7 mouse cellular contexts compared by ENCODE assay signal in genomic region chr4:63410583-63410934, GRCm38 (mm10). TPM values are rescaled to one million over a fixed set of nuclear protein-coding genes. Genes with fewer than 3 reads are reported as not detected.
DNase-seq lines count a peak whose midpoint lies in the region; ATAC-seq lines count a peak whose summit lies in the region.

No protein-coding gene starts in this region.

- H3K27me3 ChIP-seq in embryonic facial prominence, embryonic 13.5 days: no peaks in the 10 kb centered on the region
- no peaks in the 10 kb centered on the region for H3K27me3 ChIP-seq in limb, embryonic 10.5 days (ENCODE audit: low read depth, poor library complexity, severe bottlenecking)
- H3K27me3 ChIP-seq in midbrain, embryonic 12.5 days: peaks cover 5% of the 10 kb centered on the region; the same call in 1 of the 2 replicates

- peak; percentile 85 to 91 for DNase-seq in adrenal gland, postnatal 4 days (ENCODE audit: low spot score in 2 of 2)
- peak; percentile 100 for DNase-seq in heart, adult 11 months
- peak; percentile 90 for DNase-seq in kidney, adult 18-20 months
- peak; percentile 97 for DNase-seq in limb, embryonic 10.5 days (ENCODE audit: low spot score)
- peak; percentile 87 for DNase-seq in skeletal muscle tissue, adult 2 months (ENCODE audit: low read depth, low spot score)

- peak overlapping the region; percentile 64 for H3K27ac ChIP-seq in embryonic facial prominence, embryonic 13.5 days
- H3K27ac ChIP-seq in limb, embryonic 10.5 days: peak overlapping the region; percentile 83
- peak overlapping the region; percentile 73 for H3K27ac ChIP-seq in midbrain, embryonic 12.5 days (replicated peaks)

- no peaks in the 10 kb centered on the region for H3K9me3 ChIP-seq in embryonic facial prominence, embryonic 13.5 days
- H3K9me3 ChIP-seq in limb, embryonic 10.5 days (replicated peaks): no peaks in the 10 kb centered on the region
- no peaks in the 10 kb centered on the region for H3K9me3 ChIP-seq in midbrain, embryonic 12.5 days

- H3K4me2 ChIP-seq in embryonic facial prominence, embryonic 13.5 days: peak overlapping the region; percentile 98
- peak overlapping the region; percentile 85 for H3K4me2 ChIP-seq in midbrain, embryonic 12.5 days (replicated peaks)

- ATAC-seq in embryonic facial prominence, embryonic 13.5 days (ENCODE audit: insufficient number of reproducible peaks, insufficient read depth, low FRiP score, low TSS enrichment, low read depth): peak; percentile 90
- ATAC-seq in midbrain, embryonic 12.5 days (ENCODE audit: low FRiP score, low read depth): peak; percentile 91

- peak overlapping the region; percentile 63 for H3K4me3 ChIP-seq in embryonic facial prominence, embryonic 13.5 days
- peak overlapping the region; percentile 75 for H3K4me3 ChIP-seq in limb, embryonic 10.5 days
- H3K4me3 ChIP-seq in midbrain, embryonic 12.5 days: peak overlapping the region; percentile 56

- peak overlapping the region; percentile 61 for H3K9ac ChIP-seq in embryonic facial prominence, embryonic 13.5 days
- H3K9ac ChIP-seq in midbrain, embryonic 12.5 days (replicated peaks): peak overlapping the region; percentile 48

- 0% methylated on average over 19 of the region's 19 CpGs for WGBS in embryonic facial prominence, embryonic 13.5 days
- under 1% methylated on average over 19 of the region's 19 CpGs for WGBS in limb, embryonic 10.5 days
- under 1% methylated on average over 19 of the region's 19 CpGs for WGBS in midbrain, embryonic 12.5 days

- H3K36me3 ChIP-seq in embryonic facial prominence, embryonic 13.5 days: no peaks in the 10 kb centered on the region
- H3K36me3 ChIP-seq in limb, embryonic 10.5 days: peaks cover 11% of the 10 kb centered on the region; the same call in 1 of the 2 replicates
- H3K36me3 ChIP-seq in midbrain, embryonic 12.5 days: no peaks in the 10 kb centered on the region

- peaks cover 24% of the 10 kb centered on the region for H3K4me1 ChIP-seq in embryonic facial prominence, embryonic 13.5 days
- H3K4me1 ChIP-seq in limb, embryonic 10.5 days: peaks cover 41% of the 10 kb centered on the region
- H3K4me1 ChIP-seq in midbrain, embryonic 12.5 days: peaks cover 28% of the 10 kb centered on the region

RNA-seq across cellular contexts. Expression of gene Akna, which starts 7.4 kb away (rescaled TPM):
- 1 to 10 TPM; 7.8 to 9.1 TPM for total RNA-seq in adrenal gland, postnatal 4 days (2021)
- polyA plus RNA-seq in embryonic facial prominence, embryonic 13.5 days (2015; fragmentation: Nextera tagmentation; extraction: Ambion mirVana): 9.7 and 10.0 TPM in 2 replicates
- polyA plus RNA-seq in limb, embryonic 10.5 days (2016; fragmentation: Nextera tagmentation; extraction: Ambion mirVana): 12.3 and 17.2 TPM in 2 replicates
- 16.3 and 16.8 TPM in 2 replicates for polyA plus RNA-seq in midbrain, embryonic 12.5 days (2016; fragmentation: Nextera tagmentation; extraction: Ambion mirVana)

RNA-seq across cellular contexts. Expression of gene Orm2, which starts 48.3 kb away (rescaled TPM):
- under 1 TPM in 1 of 2 experiments, not detected in 1; 0.59 TPM for total RNA-seq in adrenal gland, postnatal 4 days (2021)
- not detected in 2 replicates for polyA plus RNA-seq in embryonic facial prominence, embryonic 13.5 days (2015; fragmentation: Nextera tagmentation; extraction: Ambion mirVana)
- polyA plus RNA-seq in limb, embryonic 10.5 days (2016; fragmentation: Nextera tagmentation; extraction: Ambion mirVana): not detected in 2 replicates
- not detected in 2 replicates for polyA plus RNA-seq in midbrain, embryonic 12.5 days (2016; fragmentation: Nextera tagmentation; extraction: Ambion mirVana)

RNA-seq across cellular contexts. Expression of gene Orm3, which starts 54.6 kb away (rescaled TPM):
- 1 to 10 TPM; 1.5 to 2.1 TPM for total RNA-seq in adrenal gland, postnatal 4 days (2021)
- polyA plus RNA-seq in embryonic facial prominence, embryonic 13.5 days (2015; fragmentation: Nextera tagmentation; extraction: Ambion mirVana): not detected in 2 replicates
- not detected in 2 replicates for polyA plus RNA-seq in limb, embryonic 10.5 days (2016; fragmentation: Nextera tagmentation; extraction: Ambion mirVana)
- polyA plus RNA-seq in midbrain, embryonic 12.5 days (2016; fragmentation: Nextera tagmentation; extraction: Ambion mirVana): not detected in 2 replicates

Comparison
In these comparisons a context has a peak if more than half of its experiments do, and no peak if none do; other contexts are left out.
1. Peak in every context shown above with its lines: DNase-seq, ATAC-seq, H3K4me3 ChIP-seq and H3K27ac ChIP-seq.